Mouse (Mus musculus) CH12F3 (cell line): ENCODE measurements around the gene Comt.

Experiments used
- in situ Hi-C: fragments of 300-500 bp; cut with MboI; formaldehyde crosslinking; loops from 2 replicates; pipeline ENCODE4 v1.14.3; 2020; ENCODE audit warnings: low sequenced_read_pairs

Gene Comt

GRCm38 (mm10) chr16:18436128-18436527, 9.5 kb upstream of the Comt start:
- in situ Hi-C loops: no loop called here

GRCm38 (mm10) chr16:18433341-18433920, 6.8 kb upstream of the Comt start:
- in situ Hi-C loops: no loop called here

- in situ Hi-C loops: no loop called here
These were observed 4.1 kb upstream of the Comt start for GRCm38 (mm10) chr16:18430641-18431212.

- in situ Hi-C loops: no loop called here
These were observed 3.0 kb upstream of the Comt start for GRCm38 (mm10) chr16:18429641-18430040.

- in situ Hi-C loops: no loop called here
These were observed 1.9 kb upstream of the Comt start for GRCm38 (mm10) chr16:18428516-18429042.

GRCm38 (mm10) chr16:18428011-18428515, 1.4 kb upstream of the Comt start:
- in situ Hi-C loops: no loop called here

- in situ Hi-C loops: no loop called here
These were observed 349 bp downstream of the Comt start, which contains the start of gene Txnrd2 for GRCm38 (mm10) chr16:18426215-18426791. Gene Txnrd2, plus strand, starts transcription at chr16:18426384.

- in situ Hi-C loops: no loop called here
These were observed 1.0 kb downstream of the Comt start for GRCm38 (mm10) chr16:18425475-18426214.

- in situ Hi-C loops: no loop called here
These were observed 2.1 kb downstream of the Comt start for GRCm38 (mm10) chr16:18424364-18425045.

GRCm38 (mm10) chr16:18423915-18424265, 2.8 kb downstream of the Comt start:
- in situ Hi-C loops: no loop called here

- in situ Hi-C loops: no loop called here
These were observed 3.3 kb downstream of the Comt start for GRCm38 (mm10) chr16:18423203-18423914.

GRCm38 (mm10) chr16:18420571-18420970, 6.1 kb downstream of the Comt start:
- in situ Hi-C loops: no loop called here

- in situ Hi-C loops: no loop called here
These were observed 7.0 kb downstream of the Comt start for GRCm38 (mm10) chr16:18419603-18420026.

GRCm38 (mm10) chr16:18418756-18419602, 7.7 kb downstream of the Comt start:
- in situ Hi-C loops: no loop called here

GRCm38 (mm10) chr16:18417491-18417890, 9.2 kb downstream of the Comt start:
- in situ Hi-C loops: no loop called here

GRCm38 (mm10) chr16:18416837-18417236, 9.8 kb downstream of the Comt start:
- in situ Hi-C loops: no loop called here

- in situ Hi-C loops: no loop called here
These were observed 10.4 kb downstream of the Comt start for GRCm38 (mm10) chr16:18416094-18416761.

GRCm38 (mm10) chr16:18413032-18413816, 13.4 kb downstream of the Comt start:
- in situ Hi-C loops: no loop called here
